Mouse (Mus musculus): ENCODE data around the gene Gpr152. TPM values are rescaled to one million over a fixed set of nuclear protein-coding genes. Genes with fewer than 3 reads are reported as not detected.
A peak's percentile ranks its signal among the peaks of the same experiment; 100 is the strongest.

The Gpr152 gene
- polyA plus RNA-seq, 1 experiment from 2014 or later = not detected

GRCm38 (mm10) chr19:4169810-4170209, 30.2 kb downstream of the Gpr152 start:
- Histone ChIP-seq H3K9ac (ENCODE audit: low read length) (peak overlapping the region; percentile 86), H3K9me3 (ENCODE audit: control insufficient read depth, low read length) (no peaks in the 10 kb centered on the region), H3K36me3 (ENCODE audit: control insufficient read depth, insufficient read depth, low read length) (no peaks in the 10 kb centered on the region), H3K27ac (replicated peaks in 1 of 2; ENCODE audit: control insufficient read depth in 1 of 2, insufficient read depth in 1 of 2, low read depth in 2 of 2, low read length in 2 of 2) (peak overlapping the region; percentile 74 to 92), H3K4me3 (ENCODE audit: control insufficient read depth in 1 of 2, insufficient read depth in 1 of 2, low read depth in 1 of 2, low read length in 2 of 2) (peak overlapping the region; percentile 46), H3K27me3 (ENCODE audit: control insufficient read depth, insufficient read depth, low read length) (no peaks in the 10 kb centered on the region), H3K4me2 (ENCODE audit: low read length) (peak overlapping the region; percentile 91), H3K4me1 (ENCODE audit: control insufficient read depth in 2 of 2, insufficient read depth in 2 of 2, low read length in 2 of 2) (peaks cover 29 to 50% of the 10 kb centered on the region in 2 experiments)
- peak; percentile 3; the same call in 1 of the 2 replicates for ATAC-seq (ENCODE audit: insufficient number of reproducible peaks, insufficient read depth, low FRiP score, low read depth)
- 7% methylated on average over 27 of the region's 27 CpGs for WGBS

- Histone ChIP-seq H3K9ac (ENCODE audit: low read length) (peak overlapping the region; percentile 47), H3K9me3 (ENCODE audit: control insufficient read depth, low read length) (no peaks in the 10 kb centered on the region), H3K27ac (replicated peaks in 1 of 2; ENCODE audit: control insufficient read depth in 1 of 2, insufficient read depth in 1 of 2, low read depth in 2 of 2, low read length in 2 of 2) (peak overlapping the region; percentile 57 to 92; a peak in 3 of 4 replicates), H3K36me3 (ENCODE audit: control insufficient read depth, insufficient read depth, low read length) (no peaks in the 10 kb centered on the region), H3K4me2 (ENCODE audit: low read length) (peak overlapping the region; percentile 26; the same call in 1 of the 2 replicates), H3K4me1 (ENCODE audit: control insufficient read depth in 2 of 2, insufficient read depth in 2 of 2, low read length in 2 of 2) (peaks cover 38 to 60% of the 10 kb centered on the region in 2 experiments), H3K4me3 (ENCODE audit: control insufficient read depth in 1 of 2, insufficient read depth in 1 of 2, low read depth in 1 of 2, low read length in 2 of 2) (no peak overlapping the region), H3K27me3 (ENCODE audit: control insufficient read depth, insufficient read depth, low read length) (no peaks in the 10 kb centered on the region)
- 94% methylated on average over 10 of the region's 10 CpGs for WGBS
- ATAC-seq (ENCODE audit: insufficient number of reproducible peaks, insufficient read depth, low FRiP score, low read depth) = no peak
These were observed 31.3 kb downstream of the Gpr152 start for GRCm38 (mm10) chr19:4170723-4171392.

- Histone ChIP-seq H3K27ac (replicated peaks in 1 of 2; ENCODE audit: control insufficient read depth in 1 of 2, insufficient read depth in 1 of 2, low read depth in 2 of 2, low read length in 2 of 2) (peak overlapping the region; percentile 57 to 84), H3K4me1 (ENCODE audit: control insufficient read depth in 2 of 2, insufficient read depth in 2 of 2, low read length in 2 of 2) (peaks cover 36 to 55% of the 10 kb centered on the region in 2 experiments), H3K36me3 (ENCODE audit: control insufficient read depth, insufficient read depth, low read length) (no peaks in the 10 kb centered on the region), H3K9ac (ENCODE audit: low read length) (peak overlapping the region; percentile 47), H3K9me3 (ENCODE audit: control insufficient read depth, low read length) (no peaks in the 10 kb centered on the region), H3K4me3 (ENCODE audit: control insufficient read depth in 1 of 2, insufficient read depth in 1 of 2, low read depth in 1 of 2, low read length in 2 of 2) (no peak overlapping the region), H3K4me2 (ENCODE audit: low read length) (peak overlapping the region; percentile 26), H3K27me3 (ENCODE audit: control insufficient read depth, insufficient read depth, low read length) (no peaks in the 10 kb centered on the region)
- peak; percentile 18; the same call in 1 of the 2 replicates for ATAC-seq (ENCODE audit: insufficient number of reproducible peaks, insufficient read depth, low FRiP score, low read depth)
- WGBS = 46% methylated on average over 13 of the region's 13 CpGs
These were observed 32.1 kb downstream of the Gpr152 start for GRCm38 (mm10) chr19:4171393-4172290.

- H3K9me3 ChIP-seq (ENCODE audit: control insufficient read depth, low read length) = no peaks in the 10 kb centered on the region
- WGBS = 60% methylated on average over 11 of the region's 11 CpGs
- no peak overlapping the region for H3K4me3 ChIP-seq (ENCODE audit: control insufficient read depth in 1 of 2, insufficient read depth in 1 of 2, low read depth in 1 of 2, low read length in 2 of 2)
- H3K27ac ChIP-seq (replicated peaks in 1 of 2; ENCODE audit: control insufficient read depth in 1 of 2, insufficient read depth in 1 of 2, low read depth in 2 of 2, low read length in 2 of 2) = peak overlapping the region in 1 of 2 experiments; percentile 84; a peak in 2 of 4 replicates
- no peak for ATAC-seq (ENCODE audit: insufficient number of reproducible peaks, insufficient read depth, low FRiP score, low read depth)
- H3K27me3 ChIP-seq (ENCODE audit: control insufficient read depth, insufficient read depth, low read length) = no peaks in the 10 kb centered on the region
- no peaks in the 10 kb centered on the region for H3K36me3 ChIP-seq (ENCODE audit: control insufficient read depth, insufficient read depth, low read length)
- no peak overlapping the region for H3K4me2 ChIP-seq (ENCODE audit: low read length)
- peak overlapping the region; percentile 21; the same call in 1 of the 2 replicates for H3K9ac ChIP-seq (ENCODE audit: low read length)
- peaks cover 31 to 50% of the 10 kb centered on the region in 2 experiments for H3K4me1 ChIP-seq (ENCODE audit: control insufficient read depth in 2 of 2, insufficient read depth in 2 of 2, low read length in 2 of 2)
These were observed 33.3 kb downstream of the Gpr152 start for GRCm38 (mm10) chr19:4172925-4173324.

- Histone ChIP-seq H3K9me3 (ENCODE audit: control insufficient read depth, low read length) (no peaks in the 10 kb centered on the region), H3K4me2 (ENCODE audit: low read length) (peak within 1 kb of the TSS; percentile 65), H3K36me3 (ENCODE audit: control insufficient read depth, insufficient read depth, low read length) (no peaks in the 10 kb centered on the region), H3K27me3 (ENCODE audit: control insufficient read depth, insufficient read depth, low read length) (no peaks in the 10 kb centered on the region), H3K4me1 (ENCODE audit: control insufficient read depth in 2 of 2, insufficient read depth in 2 of 2, low read length in 2 of 2) (peaks cover 25 to 41% of the 10 kb centered on the region in 2 experiments), H3K4me3 (ENCODE audit: control insufficient read depth in 1 of 2, insufficient read depth in 1 of 2, low read depth in 1 of 2, low read length in 2 of 2) (peak within 1 kb of the TSS; percentile 24 to 25), H3K27ac (replicated peaks in 1 of 2; ENCODE audit: control insufficient read depth in 1 of 2, insufficient read depth in 1 of 2, low read depth in 2 of 2, low read length in 2 of 2) (peak within 1 kb of the TSS; percentile 46 to 73), H3K9ac (ENCODE audit: low read length) (peak within 1 kb of the TSS; percentile 69)
- peak; percentile 65 for ATAC-seq (ENCODE audit: insufficient number of reproducible peaks, insufficient read depth, low FRiP score, low read depth)
- 4% methylated on average over 11 of the region's 11 CpGs for WGBS
These were observed 35.9 kb downstream of the Gpr152 start, which contains the start of gene Carns1 for GRCm38 (mm10) chr19:4175368-4175947. Carns1 (minus strand) TSS chr19:4175479.

GRCm38 (mm10) chr19:4180411-4180810, 40.8 kb downstream of the Gpr152 start:
- Histone ChIP-seq H3K27ac (replicated peaks in 1 of 2; ENCODE audit: control insufficient read depth in 1 of 2, insufficient read depth in 1 of 2, low read depth in 2 of 2, low read length in 2 of 2) (no peak overlapping the region), H3K4me3 (ENCODE audit: control insufficient read depth in 1 of 2, insufficient read depth in 1 of 2, low read depth in 1 of 2, low read length in 2 of 2) (no peak overlapping the region), H3K27me3 (ENCODE audit: control insufficient read depth, insufficient read depth, low read length) (no peaks in the 10 kb centered on the region), H3K9ac (ENCODE audit: low read length) (no peak overlapping the region), H3K36me3 (ENCODE audit: control insufficient read depth, insufficient read depth, low read length) (no peaks in the 10 kb centered on the region), H3K9me3 (ENCODE audit: control insufficient read depth, low read length) (no peaks in the 10 kb centered on the region), H3K4me2 (ENCODE audit: low read length) (no peak overlapping the region), H3K4me1 (ENCODE audit: control insufficient read depth in 2 of 2, insufficient read depth in 2 of 2, low read length in 2 of 2) (peaks cover 14 to 15% of the 10 kb centered on the region in 2 experiments)
- WGBS = 81% methylated on average over 7 of the region's 7 CpGs
- no peak for ATAC-seq (ENCODE audit: insufficient number of reproducible peaks, insufficient read depth, low FRiP score, low read depth)

GRCm38 (mm10) chr19:4181892-4182291, 42.3 kb downstream of the Gpr152 start:
- no peaks in the 10 kb centered on the region for H3K9me3 ChIP-seq (ENCODE audit: control insufficient read depth, low read length)
- H3K27ac ChIP-seq (replicated peaks in 1 of 2; ENCODE audit: control insufficient read depth in 1 of 2, insufficient read depth in 1 of 2, low read depth in 2 of 2, low read length in 2 of 2) = no peak overlapping the region
- 48% methylated on average over 3 of the region's 3 CpGs for WGBS
- H3K4me3 ChIP-seq (ENCODE audit: control insufficient read depth in 1 of 2, insufficient read depth in 1 of 2, low read depth in 1 of 2, low read length in 2 of 2) = no peak overlapping the region
- no peaks in the 10 kb centered on the region for H3K27me3 ChIP-seq (ENCODE audit: control insufficient read depth, insufficient read depth, low read length)
- H3K9ac ChIP-seq (ENCODE audit: low read length) = no peak overlapping the region
- H3K36me3 ChIP-seq (ENCODE audit: control insufficient read depth, insufficient read depth, low read length) = no peaks in the 10 kb centered on the region
- peaks cover 15 to 19% of the 10 kb centered on the region in 2 experiments for H3K4me1 ChIP-seq (ENCODE audit: control insufficient read depth in 2 of 2, insufficient read depth in 2 of 2, low read length in 2 of 2)
- no peak overlapping the region for H3K4me2 ChIP-seq (ENCODE audit: low read length)
- ATAC-seq (ENCODE audit: insufficient number of reproducible peaks, insufficient read depth, low FRiP score, low read depth) = no peak

Measured in heart, embryonic 14.5 days (tissue).